Mouse (Mus musculus): Measurements from ENCODE around the gene Chmp5.
A peak's percentile ranks its signal among the peaks of the same experiment; 100 is the strongest.

Gene Chmp5

GRCm38 (mm10) chr4:40947565-40948159, 545 bp upstream of the Chmp5 start:
- DNase-seq: no peak

GRCm38 (mm10) chr4:40953521-40953920, 5.3 kb downstream of the Chmp5 start:
- DNase-seq: no peak

GRCm38 (mm10) chr4:40955942-40956341, 7.7 kb downstream of the Chmp5 start:
- DNase-seq: no peak

- no peak for DNase-seq
Measured at GRCm38 (mm10) chr4:40963536-40963935, 15.3 kb downstream of the Chmp5 start.

- DNase-seq: no peak
Measured at GRCm38 (mm10) chr4:40969161-40969560, 21.0 kb downstream of the Chmp5 start.

- peak; percentile 31 to 50 for DNase-seq
Measured at GRCm38 (mm10) chr4:40969781-40970591, 21.8 kb downstream of the Chmp5 start.

DNA sequence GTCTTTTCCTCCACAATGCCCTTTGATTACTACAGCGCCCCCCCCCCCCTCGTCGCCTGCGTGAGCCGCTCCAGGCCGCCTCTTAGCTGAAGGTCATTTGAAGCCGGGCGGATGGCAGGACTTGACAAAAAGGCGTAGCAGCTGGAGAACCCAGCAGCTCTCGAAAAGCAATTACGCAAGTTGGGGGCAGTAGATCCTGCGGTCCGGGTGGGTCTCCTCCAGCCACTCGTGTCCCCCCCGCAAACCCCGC, 22.3 kb downstream of the Chmp5 start:
- no peak for DNase-seq

DNA sequence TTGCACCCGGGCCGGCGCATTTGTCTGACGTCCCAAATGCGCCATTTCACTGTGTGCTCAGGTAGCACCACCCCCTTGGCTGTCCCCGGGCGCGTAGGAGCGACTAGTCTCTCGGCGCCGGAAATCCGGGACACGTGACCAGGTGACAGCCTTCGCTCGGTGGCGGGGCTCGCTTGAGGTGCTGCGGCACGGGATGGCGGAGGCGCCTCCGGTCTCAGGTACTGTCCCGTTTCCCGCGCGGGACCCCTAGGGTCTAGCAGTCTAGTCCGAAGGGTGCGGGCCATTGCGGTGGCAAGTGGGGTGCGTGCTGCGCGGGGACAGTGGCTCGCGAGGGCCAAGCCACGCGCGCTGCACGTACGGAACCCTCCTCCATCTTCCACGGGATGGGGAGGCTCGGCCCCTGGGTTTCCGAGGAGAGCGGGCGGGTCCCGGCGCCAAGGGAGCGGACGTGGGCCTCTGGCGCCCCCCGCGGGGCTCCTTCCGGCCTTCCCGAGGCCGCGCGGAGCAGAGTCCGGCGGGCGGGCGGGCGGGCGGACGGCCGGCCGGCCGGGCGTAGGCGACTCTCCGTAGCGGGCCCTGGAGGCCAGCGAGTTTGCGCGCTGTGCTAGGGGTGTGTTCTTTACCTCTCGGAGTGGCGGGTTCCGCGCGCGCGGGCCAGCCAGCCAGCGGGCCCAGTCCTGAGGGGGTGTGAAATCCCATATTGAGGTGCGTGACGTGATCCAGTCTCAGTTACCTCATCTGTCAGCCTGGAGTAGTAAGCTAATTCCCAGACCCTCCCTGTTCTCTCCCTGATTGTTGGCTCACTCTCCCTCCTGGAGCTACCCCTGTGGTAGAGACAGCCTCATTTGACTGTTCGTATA, 22.9 kb downstream of the Chmp5 start, which contains the start of gene Nfx1:
Gene Nfx1 (plus strand): TSS at position 65 of the 860 bp plus-strand sequence.
- peak; percentile 97 for DNase-seq

GRCm38 (mm10) chr4:40971744-40972143, 23.5 kb downstream of the Chmp5 start:
- DNase-seq: peak; percentile 56 to 71

DNA sequence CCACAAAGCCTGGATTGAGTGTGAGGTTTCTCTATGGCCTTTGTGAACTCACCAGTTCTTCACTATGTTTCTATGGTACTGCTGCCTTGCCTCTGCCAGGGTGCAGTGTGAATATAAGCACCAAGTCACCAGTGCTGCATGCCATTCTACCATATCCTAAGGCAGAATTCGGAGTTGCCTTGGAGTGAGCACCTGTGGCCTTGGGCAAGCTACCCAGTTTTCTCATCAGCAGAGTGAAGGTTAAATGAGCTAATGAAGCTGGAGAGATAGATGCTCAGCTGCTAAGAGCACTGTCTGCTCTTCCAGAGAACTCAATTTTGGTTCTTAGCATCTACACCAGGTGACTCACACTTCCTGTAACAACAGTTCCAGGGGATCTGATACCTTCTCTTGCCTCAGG, 25.8 kb downstream of the Chmp5 start:
- DNase-seq: no peak

- DNase-seq: no peak
Measured at GRCm38 (mm10) chr4:40975678-40976077, 27.5 kb downstream of the Chmp5 start.

DNA sequence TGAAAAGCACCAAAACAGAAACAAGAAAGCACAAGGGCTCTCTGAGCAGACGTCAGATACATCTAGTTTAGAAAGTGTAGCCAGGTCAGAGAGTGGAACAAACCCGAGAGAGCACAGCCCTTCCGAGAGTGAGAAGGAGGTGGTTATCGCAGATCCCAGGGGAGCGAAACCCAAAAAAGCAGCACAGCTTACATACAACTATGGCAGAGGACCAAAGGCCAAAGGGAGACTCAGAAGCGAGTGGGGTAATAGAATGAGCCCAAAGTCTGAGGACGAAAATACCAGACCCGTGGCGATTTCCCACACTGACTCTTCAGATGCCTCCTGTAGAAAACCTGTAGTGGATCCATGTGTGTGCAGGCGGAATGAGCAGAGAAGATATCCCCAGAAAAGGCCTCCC, 28.4 kb downstream of the Chmp5 start:
- DNase-seq: no peak

DNA sequence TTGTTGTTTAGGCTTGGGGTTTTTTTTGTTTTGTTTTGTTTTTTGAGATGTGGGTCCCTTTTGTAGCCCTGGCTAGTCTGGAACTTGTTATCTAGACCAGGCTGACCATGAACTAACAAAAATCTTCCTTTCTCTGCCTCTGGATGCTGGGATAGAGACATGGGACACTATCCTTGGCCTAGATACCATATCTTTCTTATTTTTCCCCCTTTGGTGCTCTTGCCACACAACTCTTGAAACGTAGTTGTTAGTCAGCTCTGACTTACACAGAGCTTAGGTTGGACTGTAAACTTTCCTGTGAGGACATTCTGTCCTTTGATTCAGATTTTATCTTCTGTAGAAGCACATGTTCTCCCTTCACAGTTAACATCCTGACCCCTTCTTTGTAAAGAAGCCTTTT, 31.2 kb downstream of the Chmp5 start:
- no peak for DNase-seq

GRCm38 (mm10) chr4:40982486-40982885, 34.3 kb downstream of the Chmp5 start:
- DNase-seq: no peak

- DNase-seq: no peak
Measured at GRCm38 (mm10) chr4:40983686-40984085, 35.5 kb downstream of the Chmp5 start.

DNA sequence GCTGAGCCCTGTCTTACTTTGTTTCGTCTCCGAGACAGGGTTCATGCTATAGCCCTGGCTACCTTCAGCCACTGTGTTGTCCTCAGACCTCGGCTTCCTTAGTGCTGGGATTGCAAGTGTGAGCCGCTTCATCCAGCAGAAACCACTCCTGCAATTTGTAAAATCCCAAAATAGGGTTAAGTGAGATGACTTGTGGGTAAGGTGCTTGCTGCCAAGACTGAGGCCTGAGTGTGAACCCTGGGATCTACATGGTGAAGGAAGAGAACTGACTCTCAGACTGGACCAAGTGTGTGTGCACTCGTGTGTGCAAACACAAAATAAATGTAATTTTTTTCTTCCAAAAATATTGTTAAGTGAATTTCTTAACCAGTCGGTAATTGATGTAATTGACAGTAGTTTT, 41.4 kb downstream of the Chmp5 start:
- no peak for DNase-seq

GRCm38 (mm10) chr4:40996302-40996701, 48.1 kb downstream of the Chmp5 start:
- no peak for DNase-seq

GRCm38 (mm10) chr4:40997916-40998315, 49.7 kb downstream of the Chmp5 start:
- no peak for DNase-seq

- DNase-seq: no peak
Measured at GRCm38 (mm10) chr4:41000271-41000670, 52.1 kb downstream of the Chmp5 start.

DNA sequence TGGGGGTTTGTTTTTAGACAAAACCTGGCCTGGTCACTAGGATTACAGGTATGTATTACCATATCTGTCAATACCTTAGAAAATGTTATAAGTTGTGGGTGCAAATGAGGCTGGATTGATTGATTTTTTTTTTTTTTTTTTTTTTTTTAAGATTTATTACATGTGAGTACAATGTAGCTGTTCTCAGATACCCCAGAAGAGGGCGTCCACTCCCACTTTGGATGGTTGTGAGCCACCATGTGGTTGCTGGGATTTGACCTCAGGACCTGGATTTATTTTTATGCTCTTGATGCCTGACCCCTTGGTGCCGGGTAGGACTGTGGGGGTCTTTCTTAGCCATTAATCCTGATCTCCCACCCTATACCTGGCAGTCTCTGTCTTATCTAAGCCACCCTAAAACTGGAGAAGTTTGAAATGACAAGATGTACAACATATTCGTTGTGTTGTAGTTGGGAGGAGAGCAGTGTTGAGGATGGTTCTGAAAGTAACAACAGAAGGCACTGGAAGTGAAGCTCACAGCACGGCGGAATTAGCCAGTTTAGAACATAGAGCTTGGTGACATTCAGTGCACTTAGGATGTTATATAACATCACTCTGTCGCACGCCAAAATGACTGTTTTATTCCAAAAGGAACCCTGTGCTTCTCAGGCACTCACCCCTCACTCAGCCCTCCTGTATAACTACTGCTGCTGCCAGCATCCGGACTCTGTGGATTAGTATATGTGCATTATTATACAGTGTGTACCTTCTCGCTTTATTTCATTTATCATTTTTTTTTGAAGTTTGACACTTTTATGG, 52.8 kb downstream of the Chmp5 start:
- DNase-seq: peak; percentile 8 to 9

GRCm38 (mm10) chr4:41013351-41013750, 65.1 kb downstream of the Chmp5 start:
- no peak for DNase-seq
